Mouse (Mus musculus) limb, embryonic 15.5 days (tissue): ENCODE measurements around the gene Gbp6. TPM values are rescaled to one million over a fixed set of nuclear protein-coding genes. Genes with fewer than 3 reads are reported as not detected.
"Not testable (repeated sequence)": the region's sequence is repeated elsewhere in the genome, so short reads cannot be mapped to it uniquely, and the experiment has no call there.

Source experiments
- ATAC-seq: fragments of 200-750 bp; cut with Nextera tagmentation; 2 replicates; pipeline ENCODE4 v1.8.0; 2017; ENCODE audit warnings: low read depth, moderate TSS enrichment; ENCODE audit not compliant: insufficient number of reproducible peaks, low FRiP score, low TSS enrichment
- H3K27ac ChIP-seq: fragments of 300-500 bp; sonication (generic); 2 replicates; pipeline ENCODE4 v1.5.1; 2015; ENCODE audit warnings: moderate library complexity, mild to moderate bottlenecking, inconsistent platforms
- H3K27me3 ChIP-seq: fragments of 300-500 bp; sonication (generic); 2 replicates; pipeline ENCODE4 v1.6.1; 2015; ENCODE audit warnings: inconsistent platforms
- H3K36me3 ChIP-seq: fragments of 300-500 bp; sonication (generic); 2 replicates; pipeline ENCODE4 v1.6.1; 2015; ENCODE audit warnings: inconsistent platforms
- H3K4me1 ChIP-seq: fragments of 300-500 bp; sonication (generic); 2 replicates; pipeline ENCODE4 v1.6.1; 2015; ENCODE audit warnings: inconsistent platforms
- H3K4me2 ChIP-seq: fragments of 300-500 bp; sonication (generic); 2 replicates; pipeline ENCODE4 v1.6.1; 2015; ENCODE audit warnings: mild to moderate bottlenecking, inconsistent platforms
- H3K4me3 ChIP-seq: fragments of 300-500 bp; sonication (generic); 2 replicates; pipeline ENCODE4 v1.5.1; 2015; ENCODE audit warnings: mild to moderate bottlenecking, inconsistent platforms
- H3K9ac ChIP-seq: fragments of 300-500 bp; sonication (generic); 2 replicates; pipeline ENCODE4 v1.6.1; 2015; ENCODE audit warnings: inconsistent platforms
- H3K9me3 ChIP-seq: fragments of 300-500 bp; sonication (generic); 2 replicates; pipeline ENCODE4 v1.6.1; 2016; ENCODE audit warnings: inconsistent platforms
- WGBS: fragments of 180-500 bp; shearing (Covaris S2); methylation state at CpG from one replicate; pipeline ENCODE4 v1.1.7; 2015; 5-methylcytosine and 5-hydroxymethylcytosine counted together
- polyA plus RNA-seq: library from polyadenylated mRNA; unstranded; fragments of >200 nt; fragmentation: Nextera tagmentation; extraction: Ambion mirVana; gene quantifications from 2 replicates; pipeline ENCODE4 v1.2.1, GENCODE M21; 2015

Gene Gbp6
- polyA plus RNA-seq, 1 experiment from 2014 or later, result 2.0 TPM

GRCm38 (mm10) chr5:105290921-105291320 is 2.6 kb downstream of the Gbp6 start:
- not testable (repeated sequence) for H3K9ac ChIP-seq, ATAC-seq, H3K4me1 ChIP-seq, H3K4me3 ChIP-seq, H3K4me2 ChIP-seq, H3K27ac ChIP-seq, H3K36me3 ChIP-seq, H3K27me3 ChIP-seq, H3K9me3 ChIP-seq
- WGBS, result 83% methylated on average over 3 of the region's 3 CpGs

DNA sequence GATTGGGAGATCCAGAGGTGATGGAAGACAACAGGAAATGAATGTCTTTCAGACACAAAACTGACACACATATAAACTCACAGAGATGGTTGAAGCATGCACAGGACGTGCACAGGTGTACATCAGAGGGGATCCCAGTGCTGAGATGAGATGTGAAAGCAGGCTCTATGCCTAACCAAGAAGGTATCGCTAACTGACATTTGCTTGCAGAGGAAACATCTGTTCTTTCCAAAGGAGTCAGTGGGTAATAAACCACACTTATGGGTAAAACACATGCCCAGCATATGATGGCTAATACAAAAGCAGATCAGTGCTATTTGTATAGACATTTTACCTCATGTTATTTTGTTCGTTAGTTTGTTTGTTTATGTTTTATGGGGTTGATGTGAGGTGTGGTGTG is 32.8 kb downstream of the Gbp6 start:
- not testable (repeated sequence) for H3K27me3 ChIP-seq, H3K4me2 ChIP-seq, H3K4me1 ChIP-seq, H3K4me3 ChIP-seq, H3K27ac ChIP-seq, H3K9me3 ChIP-seq, H3K9ac ChIP-seq, H3K36me3 ChIP-seq, ATAC-seq
- no CpG with 5 or more reads among the region's 3 CpGs for WGBS

DNA sequence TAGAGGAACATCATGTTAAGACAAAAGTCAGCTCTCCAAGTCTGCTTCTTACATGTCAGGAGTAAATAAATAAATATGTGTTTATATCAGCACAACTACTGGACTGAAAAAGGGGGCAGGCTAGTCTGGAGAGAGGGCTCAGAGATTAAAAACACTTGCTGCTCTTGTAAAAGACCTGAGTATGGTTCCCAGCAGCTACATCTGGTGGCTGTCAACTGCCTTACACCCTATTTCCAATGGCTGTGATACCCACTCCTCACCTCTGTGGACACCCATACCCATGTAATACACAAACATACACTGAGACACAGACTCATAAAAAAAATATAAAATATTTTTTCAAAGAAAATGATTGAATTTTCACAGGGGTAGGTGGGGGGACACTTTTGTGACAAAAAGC is 41.0 kb downstream of the Gbp6 start:
- Histone ChIP-seq H3K9ac (no peak overlapping the region), H3K27ac (no peak overlapping the region), H3K36me3 (no peaks in the 10 kb centered on the region), H3K4me2 (no peak overlapping the region), H3K4me1 (no peaks in the 10 kb centered on the region), H3K9me3 (no peaks in the 10 kb centered on the region), H3K4me3 (no peak overlapping the region), H3K27me3 (no peaks in the 10 kb centered on the region)
- no peak for ATAC-seq

DNA sequence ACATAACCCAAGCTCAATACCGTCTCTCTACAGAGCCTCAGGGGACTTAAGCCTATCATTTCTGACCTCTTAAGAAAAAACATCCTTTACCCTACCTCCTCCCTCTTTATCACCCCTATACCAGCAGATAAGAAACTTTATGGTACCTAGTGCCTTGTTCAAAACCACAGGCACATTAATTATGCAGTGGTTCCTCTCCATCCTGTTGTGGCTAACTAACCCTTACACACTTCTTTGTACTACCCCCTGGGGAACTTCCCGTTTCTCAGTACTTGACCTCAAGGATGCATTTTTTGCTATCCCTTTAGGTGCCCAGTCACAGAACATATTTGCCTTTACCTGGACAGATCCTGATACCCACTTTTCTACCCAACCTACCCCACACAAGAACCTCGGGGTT is 48.8 kb downstream of the Gbp6 start:
- H3K27me3 ChIP-seq, H3K4me2 ChIP-seq, H3K9ac ChIP-seq, H3K36me3 ChIP-seq, ATAC-seq, H3K27ac ChIP-seq, H3K4me3 ChIP-seq, H3K4me1 ChIP-seq, H3K9me3 ChIP-seq: not testable (repeated sequence)
- 72% methylated on average over 3 of the region's 3 CpGs for WGBS

DNA sequence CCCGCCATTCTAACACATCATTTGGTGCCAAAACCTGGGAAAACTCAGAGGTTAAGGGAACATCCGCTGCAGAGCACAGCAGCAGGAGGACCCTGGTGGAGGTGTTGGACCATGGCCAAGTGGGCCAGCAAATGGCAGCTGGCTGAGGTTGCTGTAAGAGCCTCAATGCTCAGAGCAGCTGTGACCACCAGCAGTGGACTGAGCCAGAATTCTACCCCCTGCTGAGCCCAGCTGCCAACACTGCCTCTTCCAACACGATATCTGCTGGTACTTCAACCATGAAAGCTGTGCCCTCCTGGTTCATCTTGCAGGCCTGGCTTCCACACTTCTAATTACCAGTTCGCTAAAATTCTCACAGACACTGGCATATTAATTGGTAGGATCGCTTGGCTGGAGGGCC is 52.5 kb downstream of the Gbp6 start:
- H3K9ac ChIP-seq, H3K4me1 ChIP-seq, H3K27me3 ChIP-seq, H3K36me3 ChIP-seq, H3K27ac ChIP-seq, H3K9me3 ChIP-seq, H3K4me2 ChIP-seq, ATAC-seq, H3K4me3 ChIP-seq: not testable (repeated sequence)
- 71% methylated on average over 5 of the region's 5 CpGs for WGBS

DNA sequence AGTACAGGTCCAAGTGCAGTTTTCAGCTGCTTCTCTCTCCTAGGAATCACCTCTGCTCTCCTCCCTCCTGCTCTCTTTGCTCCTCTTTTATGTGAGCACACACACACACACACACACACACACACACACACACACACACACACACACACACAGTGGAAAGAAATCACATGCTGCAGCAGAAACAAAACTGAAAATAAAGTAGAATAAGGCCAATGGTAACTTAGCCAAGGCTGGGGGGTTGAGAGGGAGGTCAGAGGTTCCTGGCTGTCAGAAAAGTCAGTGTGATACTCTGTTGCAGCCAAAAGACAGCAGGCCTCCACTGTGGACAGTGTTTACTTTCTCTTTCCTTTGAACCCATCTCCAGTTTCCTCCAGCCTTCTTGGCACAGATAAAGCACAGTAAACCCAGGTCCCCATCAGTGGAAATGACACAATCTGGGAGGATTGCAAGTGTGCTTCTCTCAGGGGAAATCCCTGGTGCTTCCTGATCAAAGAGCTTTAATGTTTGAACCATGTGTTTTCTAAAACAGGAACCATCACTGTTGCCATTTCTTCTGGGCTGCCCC is 53.9 kb downstream of the Gbp6 start, which contains the start of gene Gbp10:
Gene Gbp10 (minus strand): TSS at position 51 of the 565 bp plus-strand sequence.
- H3K27me3 ChIP-seq, H3K4me3 ChIP-seq, H3K9me3 ChIP-seq, H3K9ac ChIP-seq, ATAC-seq, H3K4me1 ChIP-seq, H3K4me2 ChIP-seq, H3K36me3 ChIP-seq, H3K27ac ChIP-seq: not testable (repeated sequence)

DNA sequence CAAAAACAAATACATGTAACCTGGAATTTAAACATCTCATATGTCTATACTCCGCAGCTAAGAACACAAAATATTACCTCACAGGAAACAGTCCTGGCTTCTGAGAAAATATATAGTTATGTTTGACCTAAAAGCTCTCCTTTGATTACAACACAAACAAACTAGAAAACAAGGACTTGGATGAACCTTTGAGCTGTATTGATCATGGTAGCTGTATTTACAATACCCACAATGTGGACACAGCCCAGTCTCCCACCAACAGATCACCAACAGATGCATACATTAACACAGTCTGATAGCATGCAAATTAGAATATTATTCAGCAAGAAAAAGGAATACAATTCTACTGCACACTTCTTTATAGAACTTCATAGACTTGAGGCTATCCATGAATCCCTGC is 55.1 kb downstream of the Gbp6 start:
- not testable (repeated sequence) for H3K36me3 ChIP-seq, H3K9me3 ChIP-seq, H3K27ac ChIP-seq, H3K9ac ChIP-seq, H3K4me3 ChIP-seq, H3K27me3 ChIP-seq, H3K4me2 ChIP-seq, H3K4me1 ChIP-seq, ATAC-seq
- WGBS, result 87% methylated on average over 1 of the region's 1 CpGs

GRCm38 (mm10) chr5:105236040-105236439 is 57.5 kb downstream of the Gbp6 start:
- not testable (repeated sequence) for H3K4me1 ChIP-seq, H3K36me3 ChIP-seq, H3K9ac ChIP-seq, ATAC-seq, H3K4me3 ChIP-seq, H3K27ac ChIP-seq, H3K9me3 ChIP-seq, H3K4me2 ChIP-seq, H3K27me3 ChIP-seq
- 77% methylated on average over 3 of the region's 3 CpGs for WGBS

Other genes starting within 250 kb of the Gbp6 start
- 2.3 and 2.5 TPM in 2 replicates for gene Gbp9, start 154.2 kb downstream of the Gbp6 start, polyA plus RNA-seq
- gene Gbp8, start 154.2 kb downstream of the Gbp6 start, polyA plus RNA-seq, result 0.32 and 0.35 TPM in 2 replicates
- 0.24 and 0.79 TPM in 2 replicates for gene Gbp4, start 154.1 kb downstream of the Gbp6 start, polyA plus RNA-seq
- gene Gbp10, start 54.2 kb downstream of the Gbp6 start, polyA plus RNA-seq, result not detected in 2 replicates
- 0.30 TPM in 1 of 2 replicates, not detected in the other for gene Gm43302, start within 50 bp of the Gbp6 start, polyA plus RNA-seq
- 3.8 and 4.1 TPM in 2 replicates for gene Lrrc8b, start 122.1 kb upstream of the Gbp6 start, polyA plus RNA-seq
- gene Lrrc8c, start 225.7 kb upstream of the Gbp6 start, polyA plus RNA-seq, result 17.9 and 20.7 TPM in 2 replicates